Mouse (Mus musculus) E14TG2a.4 (cell line): ENCODE results near the gene Pcsk6.

Experiments used
- CTCF ChIP-seq: conservative IDR thresholded peaks from 2 replicates; pipeline ENCODE4 v1.5.1; 2014; ENCODE audit warnings: low read length
- NANOG ChIP-seq: IDR thresholded peaks from 2 replicates; pipeline ENCODE4 v1.6.1; 2014; ENCODE audit warnings: borderline replicate concordance, low read length, mixed read lengths
- POU5F1 ChIP-seq: IDR thresholded peaks from 2 replicates; pipeline ENCODE4 v1.6.1; 2014; ENCODE audit warnings: low read length, borderline replicate concordance

- TF ChIP-seq CTCF: no peak
- TF ChIP-seq NANOG: no peak
- TF ChIP-seq POU5F1: no peak
These were observed 197.2 kb downstream of the Pcsk6 start, which contains the start of gene Snrpa1 for GRCm38 (mm10) chr7:66058703-66059102.
